Mouse (Mus musculus): Measurements from ENCODE around the gene Tmc6. TPM values are rescaled to one million over a fixed set of nuclear protein-coding genes. Genes with fewer than 3 reads are reported as not detected.
A peak's percentile ranks its signal among the peaks of the same experiment; 100 is the strongest.

Tmc6 gene
- polyA plus RNA-seq (2015; fragmentation: Nextera tagmentation; extraction: Ambion mirVana): 1.8 and 2.1 TPM in 2 replicates

- Histone ChIP-seq H3K9me3 (replicated peaks) (no peaks in the 10 kb centered on the region), H3K4me3 (peak within 1 kb of the TSS; percentile 30), H3K36me3 (ENCODE audit: poor library complexity, severe bottlenecking) (no peaks in the 10 kb centered on the region), H3K27ac (no peak within 1 kb of the TSS), H3K4me2 (peak within 1 kb of the TSS; percentile 60), H3K27me3 (peaks cover 64% of the 10 kb centered on the region), H3K9ac (peak within 1 kb of the TSS; percentile 45), H3K4me1 (peaks cover 27% of the 10 kb centered on the region)
- WGBS: 40% methylated on average over 24 of the region's 24 CpGs
- ATAC-seq: no peak
Measured at GRCm38 (mm10) chr11:117781993-117782704, at the start of gene Tmc6, which contains the start of gene Tmc8. Tmc6 (minus strand) TSS chr11:117782198. Tmc8 (plus strand) TSS chr11:117782076.

GRCm38 (mm10) chr11:117830401-117830800 lies 48.4 kb upstream of the Tmc6 start:
- no peaks in the 10 kb centered on the region for H3K36me3 ChIP-seq (ENCODE audit: poor library complexity, severe bottlenecking)
- H3K27me3 ChIP-seq: no peaks in the 10 kb centered on the region
- H3K4me1 ChIP-seq: peaks cover 50% of the 10 kb centered on the region
- H3K9ac ChIP-seq: no peak overlapping the region
- no peaks in the 10 kb centered on the region for H3K9me3 ChIP-seq (replicated peaks)
- ATAC-seq: no peak
- 65% methylated on average over 9 of the region's 9 CpGs for WGBS
- no peak overlapping the region for H3K4me3 ChIP-seq
- no peak overlapping the region for H3K4me2 ChIP-seq
- H3K27ac ChIP-seq: no peak overlapping the region

- Histone ChIP-seq H3K9me3 (replicated peaks) (no peaks in the 10 kb centered on the region), H3K4me1 (peaks cover 56% of the 10 kb centered on the region), H3K36me3 (ENCODE audit: poor library complexity, severe bottlenecking) (no peaks in the 10 kb centered on the region), H3K9ac (no peak overlapping the region), H3K27ac (no peak overlapping the region), H3K4me3 (no peak overlapping the region), H3K4me2 (no peak overlapping the region), H3K27me3 (no peaks in the 10 kb centered on the region)
- 88% methylated on average over 2 of the region's 2 CpGs for WGBS
- no peak for ATAC-seq
Measured at GRCm38 (mm10) chr11:117829671-117830215, 47.7 kb upstream of the Tmc6 start.

- Histone ChIP-seq H3K4me3 (no peak overlapping the region), H3K36me3 (ENCODE audit: poor library complexity, severe bottlenecking) (no peaks in the 10 kb centered on the region), H3K27ac (peak overlapping the region; percentile 41), H3K9ac (0 out of 2 replicates have a peak overlapping the region, but pooled peaks have one; percentile 3), H3K27me3 (no peaks in the 10 kb centered on the region), H3K4me1 (peaks cover 62% of the 10 kb centered on the region), H3K4me2 (no peak overlapping the region), H3K9me3 (replicated peaks) (no peaks in the 10 kb centered on the region)
- ATAC-seq: no peak
- WGBS: 57% methylated on average over 9 of the region's 9 CpGs
Measured at GRCm38 (mm10) chr11:117828888-117829604, 47.0 kb upstream of the Tmc6 start.

- H3K36me3 ChIP-seq (ENCODE audit: poor library complexity, severe bottlenecking): peaks cover 6% of the 10 kb centered on the region; the same call in 1 of the 2 replicates
- 73% methylated on average over 18 of the region's 18 CpGs for WGBS
- no peak overlapping the region for H3K4me2 ChIP-seq
- no peak overlapping the region for H3K4me3 ChIP-seq
- peak overlapping the region; percentile 41; the same call in 1 of the 2 replicates for H3K27ac ChIP-seq
- peaks cover 69% of the 10 kb centered on the region for H3K4me1 ChIP-seq
- ATAC-seq: no peak
- peak overlapping the region; percentile 26; the same call in 1 of the 2 replicates for H3K9ac ChIP-seq
- H3K27me3 ChIP-seq: no peaks in the 10 kb centered on the region
- no peaks in the 10 kb centered on the region for H3K9me3 ChIP-seq (replicated peaks)
Measured at GRCm38 (mm10) chr11:117828149-117828887, 46.3 kb upstream of the Tmc6 start.

- Histone ChIP-seq H3K4me3 (no peak overlapping the region), H3K4me1 (peaks cover 71% of the 10 kb centered on the region), H3K27ac (no peak overlapping the region), H3K4me2 (0 out of 2 replicates have a peak overlapping the region, but pooled peaks have one; percentile 86), H3K27me3 (no peaks in the 10 kb centered on the region), H3K36me3 (ENCODE audit: poor library complexity, severe bottlenecking) (peaks cover 15% of the 10 kb centered on the region), H3K9ac (0 out of 2 replicates have a peak overlapping the region, but pooled peaks have one; percentile 26), H3K9me3 (replicated peaks) (no peaks in the 10 kb centered on the region)
- 77% methylated on average over 3 of the region's 3 CpGs for WGBS
- no peak for ATAC-seq
Measured at GRCm38 (mm10) chr11:117827386-117827785, 45.4 kb upstream of the Tmc6 start.

- H3K9me3 ChIP-seq (replicated peaks): no peaks in the 10 kb centered on the region
- H3K4me1 ChIP-seq: peaks cover 66% of the 10 kb centered on the region
- H3K9ac ChIP-seq: 0 out of 2 replicates have a peak overlapping the region, but pooled peaks have one; percentile 26
- peak overlapping the region; percentile 86 for H3K4me2 ChIP-seq
- H3K27ac ChIP-seq: peak overlapping the region; percentile 89; the same call in 1 of the 2 replicates
- WGBS: 74% methylated on average over 8 of the region's 8 CpGs
- no peaks in the 10 kb centered on the region for H3K27me3 ChIP-seq
- ATAC-seq: no peak
- no peak overlapping the region for H3K4me3 ChIP-seq
- peaks cover 19% of the 10 kb centered on the region for H3K36me3 ChIP-seq (ENCODE audit: poor library complexity, severe bottlenecking)
Measured at GRCm38 (mm10) chr11:117826916-117827315, 44.9 kb upstream of the Tmc6 start.

GRCm38 (mm10) chr11:117826164-117826563 lies 44.2 kb upstream of the Tmc6 start:
- Histone ChIP-seq H3K27me3 (no peaks in the 10 kb centered on the region), H3K36me3 (ENCODE audit: poor library complexity, severe bottlenecking) (peaks cover 27% of the 10 kb centered on the region), H3K4me2 (peak overlapping the region; percentile 86), H3K27ac (peak overlapping the region; percentile 89), H3K9ac (peak overlapping the region; percentile 82), H3K4me1 (peaks cover 63% of the 10 kb centered on the region), H3K4me3 (peak overlapping the region; percentile 56), H3K9me3 (replicated peaks) (no peaks in the 10 kb centered on the region)
- ATAC-seq: no peak; the same call in 1 of the 2 replicates
- 3% methylated on average over 5 of the region's 5 CpGs for WGBS

GRCm38 (mm10) chr11:117825333-117826101 lies 43.5 kb upstream of the Tmc6 start, which contains the start of the genes Afmid and Tk1:
Afmid (plus strand) TSS chr11:117825924.
Tk1 (minus strand) TSS chr11:117826092.
- H3K36me3 ChIP-seq (ENCODE audit: poor library complexity, severe bottlenecking): peaks cover 33% of the 10 kb centered on the region
- peaks cover 63% of the 10 kb centered on the region for H3K4me1 ChIP-seq
- peak within 1 kb of the TSS; percentile 82 for H3K9ac ChIP-seq
- ATAC-seq: peak; percentile 72
- peak within 1 kb of the TSS; percentile 86 for H3K4me2 ChIP-seq
- no peaks in the 10 kb centered on the region for H3K9me3 ChIP-seq (replicated peaks)
- under 1% methylated on average over 34 of the region's 34 CpGs for WGBS
- H3K27ac ChIP-seq: peak within 1 kb of the TSS; percentile 89
- no peaks in the 10 kb centered on the region for H3K27me3 ChIP-seq
- peak within 1 kb of the TSS; percentile 56 for H3K4me3 ChIP-seq

GRCm38 (mm10) chr11:117824060-117824969 lies 42.3 kb upstream of the Tmc6 start:
- 13% methylated on average over 23 of the region's 23 CpGs for WGBS
- peak overlapping the region; percentile 56 for H3K4me3 ChIP-seq

More at GRCm38 (mm10) chr11:117824060-117824969, 42.3 kb upstream of the Tmc6 start:
- H3K9me3 ChIP-seq (replicated peaks): no peaks in the 10 kb centered on the region
- H3K9ac ChIP-seq: peak overlapping the region; percentile 82
- peak; percentile 76 for ATAC-seq
- peaks cover 45% of the 10 kb centered on the region for H3K36me3 ChIP-seq (ENCODE audit: poor library complexity, severe bottlenecking)
- H3K27ac ChIP-seq: peak overlapping the region; percentile 89; the same call in 1 of the 2 replicates
- H3K4me2 ChIP-seq: peak overlapping the region; percentile 86
- H3K4me1 ChIP-seq: peaks cover 66% of the 10 kb centered on the region
- H3K27me3 ChIP-seq: no peaks in the 10 kb centered on the region
